Mouse (Mus musculus) left cerebral cortex, postnatal 10 days (tissue): ENCODE measurements around the gene Stoml1. TPM values are rescaled to one million over a fixed set of nuclear protein-coding genes. Genes with fewer than 3 reads are reported as not detected.
A peak's percentile ranks its signal among the peaks of the same experiment; 100 is the strongest.

Experiments used
- DNase-seq, 2 experiments: peaks; one replicate each; pipeline ENCODE4 v3.0.0; 2021 to 2022; ENCODE audit warnings: low spot score in 2 of 2, mixed read lengths in 1 of 2; ENCODE audit errors: extremely low spot score in 1 of 2
- intact Hi-C: fragments of 180-260 bp; cut with DNase I; formaldehyde crosslinking; loops from one replicate; pipeline ENCODE4 v1.15.1; 2025
- total RNA-seq, 2 experiments: library from RNA; stranded (reverse); gene quantifications; 2 replicates each; pipeline ENCODE4 v1.2.3; 2021

The Stoml1 gene
- total RNA-seq: 10 to 100 TPM; 89.0 to 93.1 TPM

GRCm38 (mm10) chr9:58253033-58253804, at the start of gene Stoml1:
Gene Stoml1, plus strand, starts transcription at chr9:58253164.
- intact Hi-C loops: no loop called here
- peak; percentile 91 to 96 for DNase-seq

- intact Hi-C loops: loop anchor here (1.0 to 10.0 kb wide), 2 partner anchors 151 to 269 kb away; no protein-coding TSS in a partner anchor
- peak in 1 of 2 experiments; percentile 84 for DNase-seq
These were observed 49.2 kb upstream of the Stoml1 start, which contains the start of the genes Islr and Islr2 for GRCm38 (mm10) chr9:58203516-58204447. Gene Islr, minus strand, starts transcription at chr9:58204306. Gene Islr2, minus strand, starts transcription at chr9:58204319.

- intact Hi-C loops: loop anchor here (10.0 kb wide), 1 partner anchor 270 kb away; no protein-coding TSS in a partner anchor
- DNase-seq: peak; percentile 82 to 91
These were observed 48.4 kb upstream of the Stoml1 start for GRCm38 (mm10) chr9:58204448-58205000.

GRCm38 (mm10) chr9:58206013-58206412, 47.0 kb upstream of the Stoml1 start:
- DNase-seq: peak in 1 of 2 experiments; percentile 9
- intact Hi-C loops: loop anchor here (10.0 kb wide), 1 partner anchor 271 kb away; no protein-coding TSS in a partner anchor

- intact Hi-C loops: loop anchor here (10.0 kb wide), 1 partner anchor 275 kb away; no protein-coding TSS in a partner anchor
- no peak for DNase-seq
These were observed 43.3 kb upstream of the Stoml1 start for GRCm38 (mm10) chr9:58209462-58210303.

- DNase-seq: no peak
- intact Hi-C loops: no loop called here
These were observed 42.7 kb upstream of the Stoml1 start for GRCm38 (mm10) chr9:58210304-58210627.

- DNase-seq: no peak
- intact Hi-C loops: no loop called here
These were observed 39.6 kb upstream of the Stoml1 start for GRCm38 (mm10) chr9:58213377-58213776.

- no peak for DNase-seq
- intact Hi-C loops: no loop called here
These were observed 39.1 kb upstream of the Stoml1 start for GRCm38 (mm10) chr9:58213865-58214264.

GRCm38 (mm10) chr9:58214519-58215180, 38.3 kb upstream of the Stoml1 start:
- DNase-seq: no peak
- intact Hi-C loops: no loop called here

GRCm38 (mm10) chr9:58216402-58216801, 36.6 kb upstream of the Stoml1 start:
- DNase-seq: no peak
- intact Hi-C loops: no loop called here

- intact Hi-C loops: no loop called here
- DNase-seq: no peak
These were observed 34.4 kb upstream of the Stoml1 start for GRCm38 (mm10) chr9:58218539-58218938.

GRCm38 (mm10) chr9:58220218-58220903, 32.6 kb upstream of the Stoml1 start:
- DNase-seq: peak in 1 of 2 experiments; percentile 67
- intact Hi-C loops: no loop called here

- no peak for DNase-seq
- intact Hi-C loops: no loop called here
These were observed 28.6 kb upstream of the Stoml1 start for GRCm38 (mm10) chr9:58224356-58224755.

GRCm38 (mm10) chr9:58225915-58226913, 26.8 kb upstream of the Stoml1 start:
- peak in 1 of 2 experiments; percentile 51 for DNase-seq
- intact Hi-C loops: no loop called here

- intact Hi-C loops: no loop called here
- DNase-seq: no peak
These were observed 24.0 kb upstream of the Stoml1 start for GRCm38 (mm10) chr9:58228777-58229466.

- intact Hi-C loops: no loop called here
- no peak for DNase-seq
These were observed 21.2 kb upstream of the Stoml1 start for GRCm38 (mm10) chr9:58231746-58232145.
